Mouse (Mus musculus) B cell, adult 67 days (primary cell): ENCODE data around the gene Oasl2. TPM values are rescaled to one million over a fixed set of nuclear protein-coding genes. Genes with fewer than 3 reads are reported as not detected.

ENCODE experiments used
- total RNA-seq, 2 experiments: library from RNA; stranded (reverse); gene quantifications; 4 replicates each; pipeline ENCODE4 v1.2.4; 2023

Oasl2 gene
- total RNA-seq = 10 to 100 TPM in 1 of 2 experiments, 1 to 10 TPM in 1; 6.5 to 11.0 TPM

DNA sequence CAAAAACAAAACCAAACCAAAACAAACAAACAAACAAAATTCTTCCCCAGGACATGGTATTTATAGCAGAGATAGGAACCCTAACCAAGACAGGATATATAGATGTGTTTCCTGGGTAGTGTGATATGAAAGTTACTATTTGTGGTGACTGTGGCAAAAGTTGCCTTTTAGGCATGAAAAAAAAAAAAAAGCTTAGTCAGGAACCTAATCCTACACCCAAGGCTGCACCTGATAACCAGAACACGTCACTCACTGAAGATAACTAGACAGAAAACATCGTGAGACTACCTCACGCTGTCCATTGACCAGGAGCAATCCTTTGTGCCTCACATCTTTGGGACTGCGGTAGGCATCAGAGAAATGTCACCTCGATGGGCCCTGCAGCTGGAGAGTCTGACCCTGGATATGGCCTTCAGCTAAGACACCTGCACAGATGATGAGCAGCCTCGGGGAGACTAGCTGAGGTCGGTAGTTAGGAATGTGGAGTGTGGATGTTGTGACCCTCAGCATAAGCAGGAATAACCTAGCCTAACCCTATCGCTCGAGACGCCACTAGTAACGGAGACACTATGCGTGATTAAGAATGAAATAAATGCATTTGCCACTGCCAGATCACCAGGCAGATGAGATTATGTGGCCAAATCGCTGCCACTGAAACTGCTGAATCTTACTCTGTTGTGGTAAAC, at the start of gene Oasl2:
Gene Oasl2 (plus strand): TSS at position 249 of the 686 bp plus-strand sequence.

DNA sequence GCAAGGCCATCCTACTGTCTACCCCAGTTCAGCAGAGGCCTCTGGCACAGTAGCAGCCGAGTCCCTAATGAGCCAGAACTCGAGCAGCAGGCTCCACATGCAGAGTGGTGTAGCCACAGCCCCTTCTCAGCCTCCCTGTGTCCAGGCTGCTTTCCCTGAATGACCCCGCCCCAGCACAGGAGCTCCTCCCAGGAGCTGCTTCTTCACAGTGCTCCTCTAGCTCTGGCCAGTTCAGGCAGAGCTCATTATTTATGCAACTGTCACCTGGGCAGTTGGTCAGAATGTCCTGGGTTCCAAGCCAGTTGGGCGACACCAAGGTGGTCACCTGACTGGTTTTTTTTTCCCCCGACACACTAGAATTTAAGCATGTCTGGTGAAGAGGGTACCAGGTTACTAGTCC, 43.4 kb upstream of the Oasl2 start, which contains the start of gene 4930519G04Rik:
Gene 4930519G04Rik (plus strand): TSS at position 301 of the 400 bp plus-strand sequence.

DNA sequence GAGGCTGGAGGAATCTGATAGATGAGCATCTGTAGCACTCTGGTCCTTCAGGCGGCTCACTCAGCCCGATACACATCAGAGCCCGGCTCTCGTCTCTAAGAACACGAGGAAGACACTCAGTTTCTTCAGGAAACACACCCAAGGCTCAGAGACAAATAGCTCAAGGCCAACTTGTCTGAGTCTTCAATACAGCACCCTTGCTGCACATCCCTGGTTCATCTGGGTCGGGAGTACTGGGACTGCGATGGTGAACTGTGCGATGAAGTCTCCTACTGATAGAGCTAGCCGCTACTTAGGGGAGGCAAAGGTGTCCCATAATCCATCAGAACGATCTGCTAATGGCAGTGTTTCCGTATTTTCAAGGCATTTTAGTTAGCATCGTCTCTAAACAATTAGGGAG, 38.2 kb upstream of the Oasl2 start, which contains the start of gene Gm9936:
Gene Gm9936 (minus strand): TSS at position 101 of the 400 bp plus-strand sequence.

DNA sequence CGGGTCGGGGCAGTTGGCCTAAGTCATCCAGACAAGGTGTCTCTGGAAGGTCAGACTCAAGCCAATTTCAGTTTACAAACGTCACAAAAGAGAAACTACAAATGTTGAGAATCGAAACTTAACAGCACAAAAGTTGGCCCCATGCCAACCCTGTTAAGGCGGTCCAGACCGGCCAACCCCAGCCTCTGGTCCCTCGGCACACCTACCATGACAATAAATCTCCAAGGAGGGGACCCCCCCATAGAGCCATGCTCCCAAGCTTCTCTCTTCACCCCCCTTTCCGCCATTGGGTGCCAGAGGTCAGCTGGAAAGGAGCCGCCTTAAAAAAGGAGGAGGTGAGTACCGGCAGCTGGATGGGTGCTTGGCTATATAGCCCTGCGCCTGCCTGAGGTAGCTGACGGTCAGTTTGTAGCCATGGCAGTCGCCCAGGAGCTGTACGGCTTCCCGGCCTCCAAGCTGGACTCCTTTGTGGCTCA, 26.3 kb downstream of the Oasl2 start, which contains the start of gene Oasl1:
Gene Oasl1 (plus strand): TSS at position 243 of the 476 bp plus-strand sequence.

DNA sequence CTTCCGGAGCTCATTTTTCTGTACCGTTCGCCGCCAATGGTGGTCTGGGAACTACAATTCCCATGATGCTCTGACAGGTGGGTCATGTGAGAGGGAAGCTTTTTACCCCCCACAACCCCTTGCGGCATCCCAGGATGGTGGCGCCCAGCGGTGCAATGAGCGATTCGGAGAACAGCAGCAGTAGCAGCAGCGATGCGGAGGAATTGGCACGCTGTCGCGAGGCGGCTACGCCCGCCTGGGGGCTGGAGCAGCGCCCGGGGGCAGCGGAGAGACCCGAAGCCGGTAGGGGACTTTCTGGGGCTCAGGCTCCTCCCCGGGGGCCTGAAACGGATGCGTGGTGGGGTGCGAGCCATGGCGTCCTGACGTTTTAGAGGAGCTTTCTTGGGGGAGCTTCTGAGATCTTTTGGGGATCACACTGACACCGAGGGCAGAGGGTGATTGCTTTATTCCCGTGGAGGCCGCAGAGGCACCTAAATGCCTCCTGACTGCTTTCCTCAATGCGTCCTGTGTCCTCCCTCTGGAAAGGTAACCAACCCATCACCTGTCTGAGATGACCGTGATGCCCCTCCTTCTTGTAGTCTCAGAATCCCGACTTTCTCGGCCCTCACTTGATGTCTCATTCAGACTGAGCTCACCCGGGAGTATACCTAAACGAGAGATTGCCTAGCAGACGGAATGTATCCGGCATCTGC, 45.5 kb downstream of the Oasl2 start, which contains the start of gene 2210016L21Rik:
Gene 2210016L21Rik (plus strand): TSS at position 85 of the 692 bp plus-strand sequence.

Other genes starting within 250 kb of the Oasl2 start
- under 1 TPM in 1 of 2 experiments, not detected in 1; 0.29 TPM for gene Trpv4, start 238.5 kb upstream of the Oasl2 start, total RNA-seq
- 10 to 100 TPM; 56.9 to 58.5 TPM for gene Gltp, start 206.0 kb upstream of the Oasl2 start, total RNA-seq
- gene Tchp, start 189.2 kb upstream of the Oasl2 start, total RNA-seq = 10 to 100 TPM; 23.1 to 24.2 TPM
- gene Ankrd13a, start 122.3 kb upstream of the Oasl2 start, total RNA-seq = 100 to 1,000 TPM; 188 to 200 TPM
- gene Git2, start 121.4 kb upstream of the Oasl2 start, total RNA-seq = 100 to 1,000 TPM; 192 to 217 TPM
- 10 to 100 TPM; 46.4 to 51.5 TPM for gene 1500011B03Rik, start 73.5 kb upstream of the Oasl2 start, total RNA-seq
- under 1 TPM in 1 of 2 experiments, not detected in 1; 0.26 TPM for gene 4930519G04Rik, start 43.3 kb upstream of the Oasl2 start, total RNA-seq
- not detected for gene Gm9936, start 38.3 kb upstream of the Oasl2 start, total RNA-seq
- 10 to 100 TPM; 17.6 to 26.5 TPM for gene Oasl1, start 26.3 kb downstream of the Oasl2 start, total RNA-seq
- gene 2210016L21Rik, start 45.2 kb downstream of the Oasl2 start, total RNA-seq = 10 to 100 TPM; 36.0 to 48.3 TPM
- not detected for gene Hnf1a, start 74.2 kb downstream of the Oasl2 start, total RNA-seq
- 10 to 100 TPM; 52.6 to 56.1 TPM for gene Sppl3, start 114.2 kb downstream of the Oasl2 start, total RNA-seq
- not detected for gene Gm10401, start 201.4 kb downstream of the Oasl2 start, total RNA-seq
- 10 to 100 TPM; 15.7 to 20.1 TPM for gene Acads, start 222.4 kb downstream of the Oasl2 start, total RNA-seq
- gene Unc119b, start 238.0 kb downstream of the Oasl2 start, total RNA-seq = 10 to 100 TPM; 42.6 to 43.8 TPM